Mouse (Mus musculus): ENCODE data around the gene Cd83. TPM values are rescaled to one million over a fixed set of nuclear protein-coding genes. Genes with fewer than 3 reads are reported as not detected.
A peak's percentile ranks its signal among the peaks of the same experiment; 100 is the strongest.

The Cd83 gene
- 27.0 and 28.4 TPM in 2 replicates for polyA plus RNA-seq (2015; fragmentation: Nextera tagmentation; extraction: Ambion mirVana)

GRCm38 (mm10) chr13:43784725-43785711 is at the start of gene Cd83:
TSS of gene Cd83 (plus strand) at chr13:43784775.
- Histone ChIP-seq H3K4me1 (peaks cover 44% of the 10 kb centered on the region), H3K27me3 (peaks cover 21% of the 10 kb centered on the region), H3K4me2 (replicated peaks) (peak within 1 kb of the TSS; percentile 95), H3K36me3 (no peaks in the 10 kb centered on the region), H3K4me3 (peak within 1 kb of the TSS; percentile 63), H3K9me3 (no peaks in the 10 kb centered on the region), H3K9ac (peak within 1 kb of the TSS; percentile 84), H3K27ac (peak within 1 kb of the TSS; percentile 72)
- 3% methylated on average over 71 of the region's 73 CpGs for WGBS
- peak; percentile 56; the same call in 1 of the 2 replicates for ATAC-seq (ENCODE audit: low FRiP score, low read depth)

GRCm38 (mm10) chr13:43739598-43740275 is 44.8 kb upstream of the Cd83 start:
- no peaks in the 10 kb centered on the region for H3K27me3 ChIP-seq
- no peak overlapping the region for H3K4me3 ChIP-seq
- peaks cover 7% of the 10 kb centered on the region; the same call in 1 of the 2 replicates for H3K9me3 ChIP-seq
- H3K9ac ChIP-seq: no peak overlapping the region
- peaks cover 14% of the 10 kb centered on the region; the same call in 1 of the 2 replicates for H3K4me1 ChIP-seq
- H3K27ac ChIP-seq: no peak overlapping the region
- WGBS: 28% methylated on average over 15 of the region's 15 CpGs
- H3K4me2 ChIP-seq (replicated peaks): no peak overlapping the region
- H3K36me3 ChIP-seq: no peaks in the 10 kb centered on the region
- ATAC-seq (ENCODE audit: low FRiP score, low read depth): peak; percentile 78

GRCm38 (mm10) chr13:43740276-43740608 is 44.3 kb upstream of the Cd83 start:
- H3K27me3 ChIP-seq: no peaks in the 10 kb centered on the region
- H3K9me3 ChIP-seq: peaks cover 7% of the 10 kb centered on the region; the same call in 1 of the 2 replicates
- 0 out of 2 replicates have a peak, but pooled peaks have one; percentile 15 for ATAC-seq (ENCODE audit: low FRiP score, low read depth)
- H3K4me1 ChIP-seq: peaks cover 14% of the 10 kb centered on the region; the same call in 1 of the 2 replicates
- no peaks in the 10 kb centered on the region for H3K36me3 ChIP-seq
- no peak overlapping the region for H3K4me2 ChIP-seq (replicated peaks)
- H3K27ac ChIP-seq: no peak overlapping the region
- 80% methylated on average over 7 of the region's 7 CpGs for WGBS
- H3K9ac ChIP-seq: no peak overlapping the region
- no peak overlapping the region for H3K4me3 ChIP-seq

- no peak overlapping the region for H3K9ac ChIP-seq
- H3K27ac ChIP-seq: no peak overlapping the region
- H3K4me2 ChIP-seq (replicated peaks): no peak overlapping the region
- no peaks in the 10 kb centered on the region for H3K27me3 ChIP-seq
- ATAC-seq (ENCODE audit: low FRiP score, low read depth): no peak
- peaks cover 14% of the 10 kb centered on the region; the same call in 1 of the 2 replicates for H3K4me1 ChIP-seq
- peaks cover 11% of the 10 kb centered on the region; the same call in 1 of the 2 replicates for H3K9me3 ChIP-seq
- no peak overlapping the region for H3K4me3 ChIP-seq
- 79% methylated on average over 3 of the region's 3 CpGs for WGBS
- H3K36me3 ChIP-seq: no peaks in the 10 kb centered on the region
These were observed 41.9 kb upstream of the Cd83 start for GRCm38 (mm10) chr13:43742677-43743076.

DNA sequence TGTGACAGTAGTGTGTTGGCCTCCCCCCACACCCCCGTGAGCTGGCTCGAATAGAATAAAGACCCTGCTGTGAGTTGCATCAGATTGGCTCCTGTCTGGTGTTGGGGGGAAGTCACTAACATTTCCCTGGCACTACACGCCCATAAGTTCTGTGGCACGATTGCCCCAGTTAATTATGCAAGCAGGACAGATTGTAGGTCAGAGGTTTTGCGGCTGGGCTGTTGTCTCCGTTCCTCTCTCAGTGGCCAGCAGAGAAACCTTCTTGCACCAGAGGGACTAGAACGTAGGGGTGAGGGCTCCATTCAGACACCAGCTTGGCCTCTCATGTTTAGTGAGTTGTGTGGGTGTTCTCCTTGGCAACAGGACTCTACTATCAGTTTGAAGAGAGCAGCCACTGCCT is 40.3 kb upstream of the Cd83 start:
- Histone ChIP-seq H3K9ac (no peak overlapping the region), H3K9me3 (peaks cover 11% of the 10 kb centered on the region; the same call in 1 of the 2 replicates), H3K36me3 (no peaks in the 10 kb centered on the region), H3K27me3 (no peaks in the 10 kb centered on the region), H3K27ac (no peak overlapping the region), H3K4me3 (no peak overlapping the region), H3K4me1 (peaks cover 14% of the 10 kb centered on the region; the same call in 1 of the 2 replicates), H3K4me2 (replicated peaks) (no peak overlapping the region)
- WGBS: 86% methylated on average over 7 of the region's 7 CpGs
- ATAC-seq (ENCODE audit: low FRiP score, low read depth): no peak

DNA sequence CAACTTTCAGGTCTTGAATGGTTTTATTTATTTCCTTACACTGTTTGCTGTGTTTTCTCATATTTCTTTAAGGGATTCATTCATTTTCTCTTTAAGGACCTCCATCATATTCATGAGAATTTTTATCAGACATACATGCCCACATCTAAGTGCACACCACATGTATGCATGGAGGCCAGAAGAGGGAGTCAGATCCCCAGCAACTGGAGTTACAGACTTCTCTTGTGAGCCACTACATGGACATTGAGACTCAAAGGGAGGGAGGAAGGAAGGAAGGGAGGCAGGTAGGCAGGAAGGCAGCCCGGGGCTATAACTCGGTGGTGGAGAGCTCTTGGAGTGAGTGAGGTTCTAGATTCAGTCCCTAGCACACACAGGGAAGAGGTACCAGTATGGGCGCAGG is 34.3 kb upstream of the Cd83 start:
- ATAC-seq (ENCODE audit: low FRiP score, low read depth): no peak
- WGBS: 70% methylated on average over 3 of the region's 3 CpGs
- no peak overlapping the region for H3K4me2 ChIP-seq (replicated peaks)

GRCm38 (mm10) chr13:43750966-43751365 is 33.6 kb upstream of the Cd83 start:
- no peak for ATAC-seq (ENCODE audit: low FRiP score, low read depth)
- Histone ChIP-seq H3K27ac (no peak overlapping the region), H3K27me3 (no peaks in the 10 kb centered on the region), H3K4me2 (replicated peaks) (no peak overlapping the region), H3K9ac (no peak overlapping the region), H3K4me3 (no peak overlapping the region), H3K4me1 (no peaks in the 10 kb centered on the region), H3K9me3 (0 out of 2 replicates have a peak, but pooled peaks cover 4% of the 10 kb centered on the region), H3K36me3 (no peaks in the 10 kb centered on the region)
- WGBS: 91% methylated on average over 6 of the region's 6 CpGs

More for the DNA sequence above, 34.3 kb upstream of the Cd83 start:
- Histone ChIP-seq H3K9me3 (0 out of 2 replicates have a peak, but pooled peaks cover 4% of the 10 kb centered on the region), H3K9ac (no peak overlapping the region), H3K36me3 (no peaks in the 10 kb centered on the region), H3K27ac (no peak overlapping the region), H3K4me3 (no peak overlapping the region), H3K4me1 (no peaks in the 10 kb centered on the region), H3K27me3 (no peaks in the 10 kb centered on the region)

- H3K27ac ChIP-seq: no peak overlapping the region
- WGBS: 82% methylated on average over 7 of the region's 7 CpGs
- H3K4me3 ChIP-seq: no peak overlapping the region
- no peaks in the 10 kb centered on the region for H3K36me3 ChIP-seq
- no peak overlapping the region for H3K4me2 ChIP-seq (replicated peaks)
- ATAC-seq (ENCODE audit: low FRiP score, low read depth): no peak
- H3K9ac ChIP-seq: no peak overlapping the region
- H3K4me1 ChIP-seq: no peaks in the 10 kb centered on the region
- no peaks in the 10 kb centered on the region for H3K27me3 ChIP-seq
- 0 out of 2 replicates have a peak, but pooled peaks cover 1% of the 10 kb centered on the region for H3K9me3 ChIP-seq
These were observed 32.2 kb upstream of the Cd83 start for GRCm38 (mm10) chr13:43752407-43752806.

DNA sequence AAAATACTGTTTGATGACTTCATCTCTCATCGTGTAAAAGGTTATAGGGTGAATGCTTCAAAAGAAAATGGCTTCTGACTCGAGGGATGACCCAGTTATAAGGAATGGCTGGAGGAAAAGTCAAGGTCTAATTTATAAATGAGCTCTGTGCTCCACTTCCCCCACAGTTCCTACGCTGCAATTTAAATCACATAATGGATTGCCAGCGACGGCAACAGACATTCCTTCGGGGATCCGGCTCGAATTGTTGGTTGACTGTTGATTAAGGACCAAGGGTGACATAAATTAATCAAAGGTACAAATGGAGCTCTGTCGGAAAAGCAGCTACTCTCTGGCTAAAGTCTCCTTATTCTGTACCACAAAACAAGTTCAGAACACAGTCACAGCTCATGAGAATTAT is 30.9 kb upstream of the Cd83 start:
- H3K4me2 ChIP-seq (replicated peaks): no peak overlapping the region
- H3K9ac ChIP-seq: no peak overlapping the region
- no peaks in the 10 kb centered on the region for H3K27me3 ChIP-seq
- 30% methylated on average over 9 of the region's 9 CpGs for WGBS
- no peak overlapping the region for H3K27ac ChIP-seq
- ATAC-seq (ENCODE audit: low FRiP score, low read depth): no peak
- H3K9me3 ChIP-seq: no peaks in the 10 kb centered on the region
- no peak overlapping the region for H3K4me3 ChIP-seq
- no peaks in the 10 kb centered on the region for H3K4me1 ChIP-seq
- H3K36me3 ChIP-seq: no peaks in the 10 kb centered on the region

- no peak overlapping the region for H3K27ac ChIP-seq
- H3K9ac ChIP-seq: no peak overlapping the region
- no peaks in the 10 kb centered on the region for H3K36me3 ChIP-seq
- no peaks in the 10 kb centered on the region for H3K4me1 ChIP-seq
- 72% methylated on average over 3 of the region's 3 CpGs for WGBS
- no peak for ATAC-seq (ENCODE audit: low FRiP score, low read depth)
- H3K9me3 ChIP-seq: no peaks in the 10 kb centered on the region
- H3K4me3 ChIP-seq: no peak overlapping the region
- no peaks in the 10 kb centered on the region for H3K27me3 ChIP-seq
- H3K4me2 ChIP-seq (replicated peaks): no peak overlapping the region
These were observed 30.0 kb upstream of the Cd83 start for GRCm38 (mm10) chr13:43754455-43755128.

DNA sequence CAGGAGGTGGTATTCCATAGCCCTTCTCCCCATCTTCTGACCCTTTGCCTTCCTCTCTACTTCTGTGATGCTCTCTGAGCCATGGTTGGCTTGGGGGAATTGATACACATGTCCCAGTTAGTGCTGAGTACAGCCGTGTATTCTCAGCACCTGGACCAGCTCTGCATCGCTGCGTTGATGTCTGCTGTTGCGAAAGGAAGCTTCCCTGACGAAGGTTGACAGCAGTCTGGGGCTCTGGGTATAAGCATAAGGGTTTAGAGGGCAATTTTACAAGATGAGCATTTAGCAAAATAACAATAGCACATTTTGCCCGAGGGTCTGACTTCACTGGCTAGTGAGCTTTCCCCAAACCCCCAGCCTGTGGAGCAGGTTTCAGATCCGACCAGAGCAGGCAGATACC is 29.0 kb upstream of the Cd83 start:
- Histone ChIP-seq H3K4me2 (replicated peaks) (no peak overlapping the region), H3K9ac (no peak overlapping the region), H3K4me1 (no peaks in the 10 kb centered on the region), H3K4me3 (no peak overlapping the region), H3K27me3 (no peaks in the 10 kb centered on the region), H3K9me3 (no peaks in the 10 kb centered on the region), H3K27ac (no peak overlapping the region), H3K36me3 (no peaks in the 10 kb centered on the region)
- ATAC-seq (ENCODE audit: low FRiP score, low read depth): no peak
- WGBS: 74% methylated on average over 7 of the region's 7 CpGs
